Comparison of ENCODE assay signal across 13 mouse cellular contexts in the genomic region with DNA sequence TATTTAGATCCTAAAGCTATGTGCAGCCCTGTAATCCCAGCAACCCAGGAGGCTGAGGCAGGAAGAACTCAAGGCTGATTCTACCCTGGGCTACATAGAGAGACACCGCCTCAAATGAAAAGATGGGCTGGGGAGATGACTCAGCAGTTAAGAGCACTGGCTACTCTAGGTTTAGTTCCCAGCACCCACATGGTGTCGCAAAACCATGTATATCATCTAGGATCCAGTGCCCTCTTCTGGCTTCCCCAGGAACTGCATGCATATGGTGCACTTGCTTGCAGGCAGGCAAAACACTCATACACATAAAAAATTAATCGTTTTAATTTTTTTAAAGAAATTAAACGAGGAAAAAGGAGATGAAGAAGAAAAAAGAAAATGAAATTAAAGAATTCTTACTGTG. TPM values are rescaled to one million over a fixed set of nuclear protein-coding genes. Genes with fewer than 3 reads are reported as not detected.
DNase-seq lines count a peak whose midpoint lies in the region; ATAC-seq and TF ChIP-seq lines count a peak whose summit lies in the region.
"Had no signal": no experiment of that assay in that cellular context is flagged by ENCODE, and none has a peak within 500 bp of the region (broad histone marks: within the 10 kb centered on the region; RNA-seq: fewer than 3 reads in every experiment).

No protein-coding gene starts in this region.

- no peaks in the 10 kb centered on the region for H3K27me3 ChIP-seq in heart, adult 2 months (ENCODE audit: control insufficient read depth, insufficient read depth, low read length)
- H3K27me3 ChIP-seq: hindbrain, embryonic 15.5 days; megakaryocyte, embryonic 14.5 days; neural tube, embryonic 15.5 days had no signal

- H3K79me2 ChIP-seq in heart, adult 2 months (replicated peaks; ENCODE audit: control insufficient read depth, insufficient read depth, low read length) = no peaks in the 10 kb centered on the region

- no peak overlapping the region for H3K27ac ChIP-seq in heart, adult 2 months
- H3K27ac ChIP-seq: hindbrain, embryonic 15.5 days; neural tube, embryonic 15.5 days had no signal

- H3K9ac ChIP-seq in heart, adult 2 months (ENCODE audit: low read depth, low read length) = no peak overlapping the region
- H3K9ac ChIP-seq: hindbrain, embryonic 15.5 days; neural tube, embryonic 15.5 days had no signal

- WGBS in heart, adult 2 months = 81% methylated on average over 4 of the region's 4 CpGs

- H3K4me3 ChIP-seq in heart, adult 2 months = no peak overlapping the region
- H3K4me3 ChIP-seq: hindbrain, embryonic 15.5 days; megakaryocyte, embryonic 14.5 days; neural tube, embryonic 15.5 days had no signal

- no peaks in the 10 kb centered on the region; the same call in none of the 2 replicates for H3K4me1 ChIP-seq in heart, adult 2 months (ENCODE audit: control insufficient read depth, insufficient read depth, low read length)
- H3K4me1 ChIP-seq: hindbrain, embryonic 15.5 days had no signal

- no peak for TF ChIP-seq POLR2A in heart, adult 2 months (IDR thresholded peaks at IDR 0.05; ENCODE audit: insufficient read depth, low read depth, low read length)

- no peak for ATAC-seq in inflammation-experienced regulatory T-cells, adult 6 months

- no peak for TF ChIP-seq EP300 in heart, adult 2 months (IDR thresholded peaks at IDR 0.05; ENCODE audit: insufficient read depth, low read depth, low read length)

- DNase-seq in heart, adult 2 months = no peak
- no peak for DNase-seq in heart, adult 8-10 months (ENCODE audit: low spot score)
- DNase-seq in spleen, adult 18-20 months = peak; percentile 5 to 17
- DNase-seq in spleen, adult 12 weeks (ENCODE audit: low spot score) = no peak
- peak; percentile 42 for DNase-seq in induced T-regulatory cell, adult 2 months (ENCODE audit: low read depth)
- DNase-seq in left cerebral cortex, postnatal 10 days (ENCODE audit: extremely low spot score in 1 of 2, low spot score in 2 of 2) = no peak
- DNase-seq in urinary bladder, postnatal 14 days (ENCODE audit: low spot score) = no peak
- DNase-seq: cerebellum, adult 8-10 months; gastrocnemius, postnatal 25 days had no signal

- intact Hi-C loops in heart, adult 2 months (cut with DNase I) = no loop called here
- intact Hi-C loops in left cerebral cortex, postnatal 10 days (cut with DNase I) = no loop called here

- TF ChIP-seq CTCF in heart, adult 2 months (IDR thresholded peaks at IDR 0.05) = peak; percentile 56

- no peaks in the 10 kb centered on the region for H3K36me3 ChIP-seq in heart, adult 2 months (ENCODE audit: control insufficient read depth, insufficient read depth, low read length)
- H3K36me3 ChIP-seq: hindbrain, embryonic 15.5 days; neural tube, embryonic 15.5 days had no signal

RNA-seq across cellular contexts. Expression of a gene that starts 23.7 kb away (rescaled TPM):
- 1 to 10 TPM; 8.6 to 8.9 TPM for total RNA-seq in heart, adult 2 months (2021)
- polyA plus RNA-seq in heart, adult 2 months (2012; rRNA removed) = 5.0 and 6.7 TPM in 2 replicates
- total RNA-seq in heart, adult 8-10 months (2022) = 10 to 100 TPM in 3 of 4 experiments, 1 to 10 TPM in 1; 8.8 to 12.2 (median 11.0) TPM
- total RNA-seq in left cerebral cortex, postnatal 10 days (2021) = 1 to 10 TPM; 6.4 to 7.7 TPM
- polyA plus RNA-seq in inflammation-experienced regulatory T-cells, adult 6 months (2017; shearing (Covaris generic)) = 10 to 100 TPM; 15.9 to 33.0 (median 17.8) TPM

Comparison
In these comparisons a context has a peak if more than half of its experiments do, and no peak if none do; other contexts are left out.
1. DNase-seq: peak in spleen, adult 18-20 months (2 of 2) and induced T-regulatory cell, adult 2 months (single experiment); none in heart, adult 2 months (0 of 2), heart, adult 8-10 months (single experiment), spleen, adult 12 weeks (single experiment), left cerebral cortex, postnatal 10 days (0 of 2) and urinary bladder, postnatal 14 days (single experiment).